Mouse (Mus musculus) MN1 (cell line): ENCODE data around the gene Pid1.
"Not testable (repeated sequence)": the region's sequence is repeated elsewhere in the genome, so short reads cannot be mapped to it uniquely, and the experiment has no call there.

Experiments
- DNase-seq: peaks from one replicate; pipeline ENCODE4 v3.0.0-alpha.2; 2016; ENCODE audit warnings: low spot score

The Pid1 gene

DNA sequence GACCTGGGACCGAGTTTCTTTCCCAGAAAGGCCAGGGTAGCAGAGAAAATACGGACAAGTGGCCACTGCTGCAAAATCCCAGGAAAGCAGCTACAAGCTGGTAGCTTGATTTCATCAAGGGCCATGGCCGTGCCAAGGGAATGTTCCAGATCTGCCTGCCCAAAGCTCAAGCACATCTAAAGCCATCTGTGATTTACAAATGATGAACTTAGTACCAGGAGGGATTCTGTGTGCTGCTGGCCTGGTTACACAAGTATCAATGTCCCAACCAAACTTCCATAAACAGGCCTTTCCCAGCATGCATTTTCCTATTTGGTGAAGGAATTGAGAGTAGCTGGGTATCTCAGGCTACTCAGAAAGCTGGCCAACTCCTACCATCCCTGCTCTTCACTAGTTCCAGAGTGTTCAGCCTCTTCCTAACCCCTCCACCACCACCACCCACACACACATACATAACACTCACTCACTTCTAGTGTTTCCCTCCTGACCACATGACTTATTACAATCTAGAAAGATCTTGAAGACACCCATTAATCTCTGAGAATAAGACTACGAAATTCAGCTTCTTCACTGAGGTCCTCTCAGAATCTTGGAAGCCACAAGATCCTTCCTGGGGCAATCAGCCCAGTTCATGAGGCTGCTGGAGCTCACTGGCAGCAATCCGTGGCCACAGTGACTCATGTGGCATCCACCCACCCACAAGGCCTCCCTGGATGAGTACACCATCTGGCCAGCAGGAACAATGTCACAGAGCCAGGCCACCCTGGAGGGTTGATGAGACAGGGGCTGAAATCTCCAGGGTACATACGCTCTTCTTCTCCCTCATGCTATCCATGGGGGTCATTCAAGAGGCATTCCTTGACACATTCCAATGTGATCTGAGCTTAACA, 4.1 kb downstream of the Pid1 start:
- no peak for DNase-seq

DNA sequence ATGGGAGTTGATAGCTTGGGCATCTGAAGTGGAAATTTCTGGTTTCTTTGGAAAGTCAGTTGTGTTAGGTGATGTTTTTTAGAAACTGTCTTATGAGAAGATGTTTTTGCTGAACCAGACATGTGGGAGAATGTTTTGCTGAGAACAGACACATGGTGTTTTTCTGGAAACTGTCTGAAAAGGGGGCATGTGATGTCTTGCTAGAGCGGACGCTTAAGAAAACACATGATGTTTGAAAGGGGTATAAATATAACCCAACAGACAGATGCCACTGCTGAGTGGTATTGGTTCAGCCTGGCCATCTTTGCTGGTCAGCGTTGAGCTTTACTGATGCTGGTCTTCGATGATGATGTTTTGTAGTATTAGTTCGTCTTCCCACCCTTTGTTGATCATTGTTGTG, 6.8 kb downstream of the Pid1 start:
- no peak for DNase-seq

DNA sequence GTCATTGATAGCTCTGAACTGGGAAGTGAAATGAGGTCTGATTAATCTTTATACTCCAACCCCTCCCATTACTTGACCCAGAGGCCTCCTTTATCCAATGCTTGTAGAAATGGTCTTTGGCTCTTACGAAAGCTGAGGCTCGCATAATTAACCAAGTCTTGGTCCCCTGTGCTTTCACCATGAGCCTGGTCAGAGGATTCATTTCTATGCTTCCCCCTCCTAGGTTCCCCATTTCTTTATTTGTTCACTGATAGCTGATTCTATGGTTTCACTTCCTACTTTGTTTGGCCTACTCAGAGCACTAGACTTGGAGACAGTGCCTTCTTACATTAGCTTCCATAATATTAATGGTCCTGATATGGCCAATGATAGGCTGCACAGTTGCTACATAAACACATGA, 13.7 kb downstream of the Pid1 start:
- DNase-seq: no peak

DNA sequence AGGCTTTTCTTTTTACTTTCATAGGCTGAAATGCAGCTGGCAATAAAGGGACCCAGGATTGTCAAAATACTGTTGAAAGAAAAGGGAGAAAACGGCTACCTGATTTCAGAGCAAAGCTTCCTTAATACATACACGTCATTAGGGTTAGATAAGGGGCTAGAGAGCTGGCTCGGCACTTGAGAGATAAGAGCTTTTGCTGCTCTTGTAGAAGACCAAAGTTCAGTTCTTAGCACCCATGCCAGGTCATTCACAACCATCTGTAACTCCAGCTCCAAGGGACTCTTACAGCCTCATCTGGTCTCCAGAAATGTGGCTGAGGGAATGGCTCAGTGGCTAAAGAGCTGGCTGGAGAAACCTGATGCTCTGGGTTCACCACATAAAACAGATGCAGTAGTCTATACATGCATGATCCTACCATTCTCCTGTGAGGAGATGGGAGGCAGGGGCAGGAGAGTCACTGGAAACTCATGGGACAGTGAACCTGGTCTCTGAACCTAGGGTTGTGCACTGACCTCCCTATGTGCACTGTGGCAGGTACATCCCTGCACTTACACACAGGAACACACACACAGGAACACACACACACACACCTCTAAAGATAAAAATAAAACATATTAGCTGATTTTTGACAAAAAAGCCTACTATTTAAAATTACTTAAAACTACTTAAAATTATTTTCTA, 16.0 kb downstream of the Pid1 start:
- DNase-seq: no peak

DNA sequence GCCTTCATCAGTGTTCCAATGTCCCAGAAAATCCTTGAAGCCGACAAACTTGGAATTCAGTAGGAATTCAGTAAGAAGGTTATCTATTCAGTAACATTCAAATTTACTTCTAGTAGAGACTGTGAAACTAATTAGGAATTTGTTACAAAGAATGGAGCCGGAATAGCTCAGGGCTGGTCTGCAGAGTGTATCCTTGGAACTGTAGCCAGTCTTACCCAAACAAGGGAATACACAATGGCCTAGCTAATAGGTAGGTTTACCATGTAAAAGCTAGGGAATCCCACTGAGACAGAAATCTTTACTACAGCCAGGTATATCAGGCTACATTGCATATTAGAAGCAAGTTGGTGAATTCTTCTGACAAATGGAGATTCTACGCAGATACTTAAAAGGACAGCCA, 31.2 kb downstream of the Pid1 start:
- DNase-seq: not testable (repeated sequence)

DNA sequence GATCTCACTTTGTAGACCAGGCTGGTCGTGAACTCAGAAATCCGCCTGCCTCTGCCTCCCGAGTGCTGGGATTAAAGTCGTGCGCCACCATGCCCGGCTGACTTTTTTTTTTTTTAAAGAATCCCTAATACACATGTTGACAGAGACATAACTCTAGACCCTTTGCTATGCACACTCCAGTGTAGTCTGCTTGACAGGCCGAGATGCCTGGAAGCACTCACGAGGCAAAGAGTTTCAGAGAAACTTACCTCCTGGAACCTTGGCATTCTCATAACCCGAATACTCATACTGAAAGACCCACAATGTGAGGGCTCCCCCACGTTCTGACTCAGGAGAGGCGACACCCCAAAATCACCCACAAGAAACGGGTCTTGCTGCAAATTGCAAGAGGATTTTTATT, 32.1 kb downstream of the Pid1 start:
- DNase-seq: not testable (repeated sequence)

DNA sequence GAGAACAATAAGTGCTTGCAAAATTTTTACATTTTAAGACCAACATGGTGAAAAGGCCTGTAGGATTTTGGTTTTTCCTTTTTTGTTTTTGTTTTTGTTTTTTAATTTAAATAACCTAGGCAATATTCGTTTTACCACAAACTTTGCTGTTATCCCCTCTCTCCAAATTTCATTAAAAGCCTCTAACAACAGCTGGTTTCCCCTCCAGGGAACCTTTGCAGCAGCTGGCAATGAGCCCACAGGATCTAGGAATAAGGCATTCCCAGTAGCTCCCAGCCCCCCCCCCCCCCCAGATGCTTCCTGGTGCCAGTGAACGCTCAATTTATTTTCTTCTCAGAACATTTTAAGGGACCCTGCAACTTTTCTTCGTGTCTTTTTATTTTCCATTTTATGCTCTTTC, 38.7 kb downstream of the Pid1 start:
- DNase-seq: no peak

DNA sequence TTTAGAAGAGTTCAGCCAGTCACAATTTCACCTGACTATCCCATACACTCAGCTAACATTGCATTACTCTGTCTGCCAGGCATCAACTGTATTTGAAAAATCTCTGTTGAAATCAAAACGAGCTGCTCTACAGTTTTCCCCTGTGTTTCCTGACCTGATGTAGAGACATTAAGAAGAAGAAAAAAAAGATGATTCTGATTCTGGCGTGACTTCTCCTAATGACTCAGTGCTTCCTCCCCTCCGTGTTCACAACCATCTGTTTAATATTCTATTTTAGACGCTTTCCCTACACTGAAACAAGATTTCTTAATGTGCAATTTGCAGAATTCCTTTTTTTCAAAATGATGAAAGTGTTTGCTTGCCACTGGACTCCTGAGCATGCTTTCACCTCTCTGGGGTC, 42.7 kb downstream of the Pid1 start:
- DNase-seq: no peak

DNA sequence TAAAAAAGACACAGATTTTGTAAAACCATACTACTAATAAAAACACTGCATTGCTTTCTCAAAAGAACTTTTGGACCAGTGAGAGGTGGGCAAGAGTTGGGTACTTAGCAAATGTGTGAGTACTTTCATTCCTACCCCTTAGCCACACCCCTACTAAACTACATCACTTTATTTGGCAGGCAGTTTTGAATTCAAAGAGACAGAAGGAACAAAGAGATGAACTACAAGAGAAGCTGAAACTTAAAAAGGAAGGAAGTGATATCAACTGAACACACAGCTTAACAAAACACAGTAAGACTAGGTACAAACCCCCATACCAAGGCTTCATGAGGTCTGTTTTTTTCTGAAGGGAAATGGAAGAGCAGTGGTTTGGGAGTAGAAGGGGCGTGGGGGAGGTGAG, 45.4 kb downstream of the Pid1 start:
- no peak for DNase-seq

DNA sequence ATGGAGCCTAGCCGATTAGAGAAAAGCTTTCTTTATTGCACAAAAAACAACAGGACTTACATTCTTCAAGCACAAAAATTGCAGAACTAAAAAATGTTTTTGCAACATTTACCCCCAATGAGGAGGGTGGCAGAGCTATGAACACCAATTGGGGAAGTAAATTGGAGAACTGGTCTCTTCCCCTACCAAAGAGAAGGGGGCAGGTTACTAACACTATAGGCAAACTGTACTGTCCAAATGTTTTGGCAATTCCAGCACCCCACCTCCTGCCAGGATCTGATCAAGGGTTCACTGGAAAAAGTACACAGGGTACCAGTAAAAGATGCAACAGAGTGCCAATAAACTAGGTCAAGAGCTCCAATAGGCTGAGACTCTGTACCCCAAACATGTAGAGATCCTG, 46.2 kb downstream of the Pid1 start:
- DNase-seq: no peak

DNA sequence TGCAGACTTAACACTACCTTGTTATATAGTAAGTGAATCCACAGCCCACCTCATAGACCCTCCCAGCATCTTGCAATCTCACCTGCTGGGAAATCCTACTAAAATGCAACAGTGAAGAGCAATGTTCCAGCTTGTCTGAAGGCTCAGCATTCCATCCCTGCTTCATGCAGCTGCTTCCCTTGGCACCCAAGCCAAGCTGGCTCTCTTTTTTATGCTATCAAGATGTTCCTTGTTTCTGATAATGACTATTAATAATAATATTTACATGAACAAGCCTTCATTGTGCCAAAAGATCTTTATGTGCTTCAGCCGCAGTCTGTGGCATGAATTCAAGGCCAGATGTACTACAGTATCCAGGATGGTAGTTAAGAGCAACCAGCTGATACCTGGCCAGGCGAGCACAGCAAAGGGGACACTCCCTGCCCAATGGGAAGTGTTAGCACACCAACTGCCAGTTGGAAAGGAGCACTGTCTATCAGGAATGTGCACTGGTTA, 54.0 kb downstream of the Pid1 start:
- no peak for DNase-seq

DNA sequence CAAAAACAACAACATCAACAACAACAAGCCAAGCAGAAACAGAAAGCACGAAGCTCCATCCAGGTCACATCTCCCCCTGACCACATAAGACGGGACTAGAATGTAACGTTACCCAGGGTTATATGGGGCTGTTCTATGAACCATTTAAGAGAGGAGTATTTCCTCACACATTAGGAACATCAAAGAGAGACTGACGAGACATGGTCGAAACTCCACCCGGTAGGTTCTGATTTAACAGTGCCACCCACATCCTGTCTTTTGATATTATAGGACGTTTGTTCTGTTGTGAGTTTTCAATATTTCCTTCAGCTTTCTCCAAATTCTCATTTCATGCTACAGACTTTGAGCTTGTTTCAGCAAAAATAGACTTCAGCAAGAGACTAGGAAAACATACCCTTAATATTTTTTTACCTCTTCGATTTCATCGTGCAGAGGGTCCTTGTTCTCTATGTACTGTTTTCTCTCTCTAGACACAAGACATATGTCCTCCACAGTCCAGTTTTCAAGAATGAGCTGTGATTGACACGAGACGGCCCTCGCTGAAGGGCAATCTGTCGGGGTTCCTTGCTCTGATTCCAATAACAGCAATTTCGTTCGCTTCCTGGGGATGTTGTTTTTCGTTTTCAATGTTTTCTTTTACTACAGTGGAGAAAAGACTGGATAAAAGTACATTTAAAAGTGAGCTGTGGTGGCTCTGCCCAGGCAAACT, 58.1 kb downstream of the Pid1 start:
- DNase-seq: no peak

DNA sequence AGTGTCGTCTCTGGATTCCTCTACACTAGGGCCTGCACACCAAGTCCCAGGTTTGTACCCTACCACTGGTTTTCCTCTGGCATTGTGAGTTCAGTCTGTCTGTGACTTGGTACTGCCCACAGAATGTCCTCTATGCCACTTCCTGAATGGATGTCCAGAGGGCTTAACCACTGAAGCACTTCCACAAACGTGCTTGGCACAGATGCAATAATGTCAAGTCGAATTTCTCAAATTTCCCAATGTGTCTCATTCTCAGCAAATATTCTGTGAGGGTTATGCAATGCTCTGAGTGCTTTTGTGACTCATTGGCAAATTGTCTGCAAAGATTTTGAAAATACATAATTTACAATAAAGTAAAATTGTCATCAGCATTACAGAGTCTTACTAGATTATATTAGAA, 61.2 kb downstream of the Pid1 start:
- DNase-seq: no peak

DNA sequence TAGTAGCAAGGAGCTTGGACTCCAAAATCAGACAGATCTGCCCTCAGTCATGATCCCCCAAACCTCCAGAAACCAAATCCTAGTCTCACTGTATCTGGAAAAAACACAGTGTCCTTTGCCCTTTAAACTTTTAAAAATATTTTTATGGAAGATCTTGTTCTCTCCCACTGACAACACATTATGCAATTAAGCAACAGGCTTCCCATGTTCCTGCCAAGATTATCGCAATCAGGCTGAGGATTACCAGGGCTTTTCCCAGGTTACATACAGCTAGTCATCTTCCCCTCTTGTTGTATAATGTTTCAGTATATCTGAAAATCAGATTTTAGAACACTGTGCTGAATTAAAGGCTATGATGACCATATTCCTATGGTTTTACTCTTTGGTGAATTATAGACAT, 64.3 kb downstream of the Pid1 start:
- DNase-seq: no peak

DNA sequence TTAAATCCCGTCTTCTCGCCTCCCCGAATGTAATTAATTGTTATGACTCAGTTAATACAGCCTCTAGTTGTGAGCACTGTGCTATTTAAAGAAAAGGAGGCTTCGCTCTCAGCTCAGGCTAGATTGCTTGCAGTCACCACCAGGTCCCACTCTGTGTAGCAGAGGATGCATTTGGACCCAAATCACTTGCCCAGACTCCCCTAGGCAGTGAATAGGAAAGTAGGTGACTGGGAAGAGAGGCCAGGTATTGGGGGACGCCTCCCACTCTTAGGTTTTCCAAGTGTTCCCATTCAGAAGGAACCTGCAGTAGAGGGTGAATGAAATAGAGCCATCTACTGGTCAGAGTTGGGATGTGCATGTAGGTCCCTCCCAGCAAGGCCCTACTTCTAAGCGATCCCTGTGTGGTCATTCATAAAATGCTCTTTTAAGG, 77.3 kb downstream of the Pid1 start:
- no peak for DNase-seq

DNA sequence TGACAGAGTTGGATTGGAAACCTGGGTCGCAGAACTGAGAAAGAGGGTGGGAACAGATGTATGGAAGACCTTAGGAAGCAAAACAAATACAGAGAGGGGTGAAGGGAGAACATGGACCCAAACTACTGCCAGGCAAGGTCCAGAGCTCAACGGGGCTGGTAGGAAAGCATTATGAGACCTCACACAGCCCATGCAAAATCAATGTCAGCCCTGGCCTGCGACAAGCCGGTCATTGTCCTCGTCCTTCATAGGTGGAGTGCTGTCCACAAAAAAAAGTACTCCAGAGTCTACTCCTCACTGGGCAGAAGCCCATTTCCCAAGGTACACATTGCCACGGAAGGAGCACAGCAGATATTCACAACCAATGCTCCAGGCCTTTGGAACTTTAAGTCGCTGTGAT, 78.4 kb downstream of the Pid1 start:
- DNase-seq: no peak

DNA sequence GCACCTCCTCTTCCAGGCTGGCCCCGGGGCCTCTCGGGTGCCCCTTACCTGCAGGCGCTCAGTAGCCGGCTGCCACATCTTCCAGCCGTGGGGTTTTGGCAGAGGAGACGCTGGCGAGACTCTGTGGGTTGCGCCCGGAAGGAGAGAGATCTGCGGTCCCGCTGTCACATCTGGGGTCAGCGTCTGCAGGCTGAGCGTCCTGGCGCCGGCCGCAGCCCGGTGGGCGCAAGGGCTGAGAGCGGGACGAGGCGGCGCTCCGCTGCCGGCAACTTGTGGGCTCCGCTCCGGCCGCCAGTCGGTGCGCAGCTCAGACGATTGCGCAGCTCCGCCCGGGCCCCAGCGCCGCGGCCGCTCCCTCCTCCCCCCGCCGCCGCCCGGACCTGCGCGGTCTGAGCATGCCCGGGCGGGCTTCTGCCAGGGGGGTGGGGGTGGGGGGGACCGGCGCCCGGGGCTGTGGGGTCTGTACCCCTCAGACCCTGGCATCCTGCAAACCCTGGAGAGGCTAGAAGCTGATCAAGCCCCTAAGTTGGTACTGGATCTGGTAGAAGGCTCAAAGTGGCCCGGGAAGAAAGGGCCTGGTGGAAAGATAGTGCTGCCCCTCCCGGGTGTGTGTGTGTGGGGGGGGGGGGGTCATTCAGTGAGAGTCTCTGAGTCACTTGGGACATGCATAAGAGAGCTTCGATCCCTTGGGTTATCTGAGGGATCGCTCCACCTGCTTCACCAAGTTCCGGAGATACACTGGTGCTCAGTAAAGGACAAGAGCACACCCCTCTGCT, 79.5 kb downstream of the Pid1 start:
- DNase-seq: no peak

DNA sequence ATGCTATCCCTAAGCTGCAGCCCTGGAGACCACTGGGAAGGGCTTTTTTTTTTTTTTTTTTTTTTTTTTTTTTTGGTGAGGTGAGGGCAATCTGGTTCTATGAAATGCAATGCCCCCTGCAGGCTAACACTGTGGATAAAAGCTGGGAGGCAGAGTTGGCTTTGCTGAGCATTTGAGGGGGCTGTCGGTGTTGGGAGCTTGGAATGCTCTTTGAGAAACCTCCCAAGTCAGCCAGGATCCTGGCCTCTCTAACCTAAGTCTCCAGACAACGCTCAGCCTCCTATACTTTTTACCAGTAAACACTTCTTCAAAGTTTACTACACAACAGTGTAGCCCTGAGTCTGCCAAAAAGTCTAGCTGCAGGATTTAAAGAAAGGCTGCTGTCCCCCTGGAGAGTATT, 80.9 kb downstream of the Pid1 start:
- no peak for DNase-seq

DNA sequence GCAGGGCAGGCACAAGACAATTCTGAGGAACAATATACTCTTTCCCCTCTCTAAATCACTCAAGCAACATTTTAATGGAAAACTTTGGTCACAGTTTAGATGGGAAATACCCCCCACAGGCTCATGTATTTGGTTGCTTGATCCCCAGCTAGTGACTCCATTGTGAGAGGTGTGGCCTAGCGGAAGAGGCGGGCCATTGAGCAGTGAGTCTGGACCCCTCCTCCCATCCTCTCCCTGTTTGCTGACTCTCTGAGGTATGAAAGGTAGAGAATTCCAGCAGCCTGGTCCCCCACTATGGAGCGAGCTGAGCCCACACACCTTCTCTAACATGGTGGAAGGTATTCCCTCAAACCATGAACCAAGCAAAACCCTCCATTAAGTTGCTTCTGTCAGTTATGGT, 83.8 kb downstream of the Pid1 start:
- no peak for DNase-seq

DNA sequence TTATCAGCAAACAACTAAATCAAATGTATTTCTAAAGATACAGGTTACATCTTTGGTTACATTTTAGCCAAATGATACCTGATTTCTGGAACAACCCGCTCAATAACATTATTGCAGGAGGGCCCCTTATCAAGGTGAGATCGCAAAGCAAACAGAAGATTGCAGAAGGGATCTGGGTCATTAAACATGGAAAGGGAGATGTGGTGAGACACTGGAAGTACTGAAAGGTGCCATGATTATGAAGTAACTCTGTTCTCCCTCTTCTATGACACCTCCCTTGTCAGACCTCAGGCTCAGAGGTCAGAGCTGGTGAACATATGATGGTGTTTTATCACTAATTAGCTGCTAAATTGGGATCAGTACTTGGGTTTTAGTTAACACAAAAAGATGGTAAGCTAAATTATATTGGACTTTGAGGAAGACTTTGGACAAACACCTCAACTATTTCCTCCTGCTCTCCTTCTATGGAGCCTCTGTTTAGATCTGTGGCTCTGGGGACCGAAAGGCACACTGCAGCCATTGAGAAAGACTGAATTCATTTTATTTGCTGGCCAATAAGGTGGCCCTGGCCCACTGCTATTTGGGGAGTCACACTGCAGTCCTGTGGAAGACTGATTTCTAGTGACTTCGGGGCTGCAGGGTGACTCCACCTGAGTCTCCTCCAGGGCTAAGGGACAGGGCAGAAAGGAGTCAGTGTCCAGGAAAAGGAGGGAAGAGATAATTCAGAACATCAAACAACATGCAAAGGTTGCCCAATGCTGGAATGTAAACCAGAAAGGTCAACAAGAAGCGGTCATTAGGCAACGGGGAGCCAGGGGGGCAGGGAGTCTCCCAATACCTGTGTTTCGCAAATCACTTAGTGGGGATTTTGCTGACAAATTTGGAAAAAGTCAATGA, 85.4 kb downstream of the Pid1 start:
- no peak for DNase-seq

DNA sequence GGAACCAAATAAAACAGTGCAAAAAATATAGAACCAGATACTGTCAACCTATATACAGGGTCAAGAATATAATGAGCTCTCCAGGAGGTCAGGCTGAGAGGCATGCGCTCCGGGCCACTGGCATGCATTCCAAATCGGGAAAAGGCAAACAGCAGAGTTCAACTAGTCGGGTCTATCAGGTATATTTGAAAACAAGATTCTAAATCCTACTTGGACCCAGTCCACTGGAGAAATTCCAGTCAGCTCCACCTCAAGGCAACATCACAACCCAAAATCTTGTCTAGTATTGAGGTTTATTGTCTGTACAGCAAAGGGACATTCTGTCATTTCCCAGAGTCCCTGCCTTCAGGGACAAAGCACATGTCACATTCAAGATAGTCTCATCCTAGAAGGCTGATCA, 91.0 kb downstream of the Pid1 start:
- DNase-seq: no peak
